Mouse (Mus musculus): Measurements from ENCODE around the gene Tmcc2.

DNA sequence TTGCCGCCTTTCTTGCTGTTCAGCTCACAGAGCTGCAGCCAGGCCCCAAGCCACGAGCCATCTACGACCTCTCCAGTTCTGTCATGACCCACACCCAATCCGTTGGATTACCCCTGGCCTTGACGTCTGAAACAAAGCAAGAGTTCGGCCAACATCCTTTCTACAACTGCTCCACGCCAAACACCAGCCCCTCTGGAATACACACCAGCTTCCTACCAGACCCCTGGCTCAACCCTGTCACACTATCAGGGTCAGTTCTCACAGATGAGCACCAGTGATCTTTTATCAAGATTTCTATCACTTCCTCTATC, 14.1 kb downstream of the Tmcc2 start:
- TF ChIP-seq CTCF (IDR thresholded peaks at IDR 0.05) (no peak), EP300 (IDR thresholded peaks at IDR 0.05) (peak; percentile 45; the same call in 1 of the 2 replicates)

Measured in lung, postnatal 0 days (tissue).